Mouse (Mus musculus): ENCODE data around the gene Fam185a.

GRCm38 (mm10) chr5:21424614-21425602 is at the start of gene Fam185a, which contains the start of gene Ccdc146:
- TF ChIP-seq CTCF (IDR thresholded peaks at IDR 0.05; ENCODE audit: insufficient read depth, low read length) (no peak), POLR2A (IDR thresholded peaks at IDR 0.05; ENCODE audit: borderline replicate concordance, extremely low read depth, low read depth, low read length) (0 out of 2 replicates have a peak, but pooled peaks have one; percentile 15)
